Mouse (Mus musculus) 416B (cell line): ENCODE measurements around the gene Spata2l.
"Not testable (repeated sequence)": the region's sequence is repeated elsewhere in the genome, so short reads cannot be mapped to it uniquely, and the experiment has no call there.

ENCODE experiments used
- DNase-seq: peaks from one replicate; pipeline ENCODE4 v3.0.0; 2011; ENCODE audit warnings: low read depth

Gene Spata2l

DNA sequence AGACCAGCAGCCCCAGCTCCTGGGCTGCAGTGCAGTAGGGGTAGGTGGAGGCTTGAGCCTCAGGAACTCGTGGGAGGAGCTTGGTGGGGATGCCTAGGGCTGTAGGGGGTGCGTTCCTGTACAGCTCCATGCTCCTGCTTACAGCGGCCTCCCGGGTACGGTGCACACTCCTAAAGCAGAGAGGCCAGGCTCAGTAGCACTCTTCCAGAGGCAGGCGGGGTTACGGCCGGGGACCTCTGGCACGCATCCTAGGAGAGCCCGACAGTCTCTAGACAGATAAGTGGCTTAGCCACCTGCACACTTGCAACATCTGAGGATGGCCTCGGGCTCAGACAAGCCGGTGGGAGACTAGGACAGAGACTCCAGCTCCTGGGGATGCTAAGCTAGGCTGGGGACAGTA, 9.5 kb upstream of the Spata2l start:
- DNase-seq, result no peak

DNA sequence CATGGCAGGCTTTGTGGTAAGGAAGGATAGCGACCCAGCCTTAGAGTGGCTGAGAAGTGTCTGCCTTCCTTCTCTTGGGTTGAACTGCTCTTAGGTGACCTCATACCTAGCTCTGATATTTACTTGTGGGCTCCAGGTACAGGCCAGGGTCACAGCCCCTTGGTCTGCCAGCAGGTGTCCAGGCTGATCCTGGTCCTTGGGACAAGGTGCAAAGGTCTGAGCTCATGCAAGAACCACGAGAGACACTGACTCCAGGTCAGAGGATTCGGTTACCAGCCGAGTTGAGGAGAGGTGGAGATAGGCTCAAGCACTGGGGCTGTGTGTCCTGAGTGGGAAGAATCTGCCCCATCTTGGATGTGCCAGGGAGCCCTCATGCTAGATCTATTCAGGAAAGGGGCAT, 8.3 kb upstream of the Spata2l start:
- no peak for DNase-seq

DNA sequence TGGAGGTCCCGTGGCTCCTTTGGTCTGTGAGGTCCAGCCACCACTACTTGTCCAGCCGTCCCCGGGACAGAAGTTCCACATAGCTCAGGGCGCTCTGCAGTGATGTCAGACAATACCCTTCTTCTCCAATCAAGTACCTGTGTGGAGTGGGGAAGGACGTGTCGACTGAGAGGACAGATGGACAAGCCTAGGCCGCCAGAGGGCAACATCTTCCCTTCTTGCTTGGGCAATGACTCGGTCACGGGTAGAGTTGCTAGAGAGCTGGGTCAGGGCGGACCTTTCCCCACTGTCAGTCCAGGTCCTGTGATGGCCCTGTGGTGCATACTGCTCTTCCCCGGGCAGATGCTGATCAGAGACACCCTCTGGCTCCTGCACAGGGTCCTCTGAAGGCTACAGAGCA, 7.0 kb upstream of the Spata2l start:
- DNase-seq, result peak; percentile 23

DNA sequence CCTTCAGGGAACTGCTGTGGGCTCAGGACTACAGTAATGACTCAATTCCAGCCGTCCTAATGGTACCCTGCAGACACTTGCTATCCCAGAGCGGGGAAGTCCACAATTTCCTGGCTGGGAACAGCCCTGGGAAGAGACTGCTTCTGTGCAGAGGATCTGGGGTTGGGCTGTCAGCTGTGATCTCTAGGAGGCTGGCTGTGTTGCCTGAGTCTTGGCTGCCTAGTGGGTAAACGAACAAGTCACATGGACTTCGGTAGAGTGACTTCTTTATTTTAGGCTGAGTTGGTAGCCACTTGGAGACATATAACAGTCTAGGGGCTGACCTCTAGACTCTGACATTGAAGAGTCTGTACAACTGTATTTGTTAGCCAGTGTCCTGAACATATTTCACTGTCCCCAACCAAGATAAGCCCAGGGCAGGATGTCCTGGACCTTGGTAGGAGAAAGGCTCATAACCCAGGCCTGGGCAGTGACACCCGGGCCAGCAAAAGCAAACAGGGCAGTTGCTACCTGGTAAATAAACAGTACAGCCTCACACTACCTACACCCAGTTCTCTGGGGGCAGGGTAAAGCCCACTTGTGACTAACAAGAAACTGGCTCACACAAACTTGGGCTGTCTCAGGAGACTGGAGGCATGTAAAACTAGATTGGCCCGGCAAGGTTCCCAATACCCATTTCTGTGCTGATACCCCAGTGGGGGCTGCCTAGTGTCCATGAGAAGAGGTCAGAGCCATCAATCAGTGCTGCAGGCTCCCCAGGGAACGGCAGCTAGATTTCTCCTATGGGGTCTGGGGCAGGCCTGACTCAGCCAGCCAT, 6.3 kb upstream of the Spata2l start:
- no peak for DNase-seq

DNA sequence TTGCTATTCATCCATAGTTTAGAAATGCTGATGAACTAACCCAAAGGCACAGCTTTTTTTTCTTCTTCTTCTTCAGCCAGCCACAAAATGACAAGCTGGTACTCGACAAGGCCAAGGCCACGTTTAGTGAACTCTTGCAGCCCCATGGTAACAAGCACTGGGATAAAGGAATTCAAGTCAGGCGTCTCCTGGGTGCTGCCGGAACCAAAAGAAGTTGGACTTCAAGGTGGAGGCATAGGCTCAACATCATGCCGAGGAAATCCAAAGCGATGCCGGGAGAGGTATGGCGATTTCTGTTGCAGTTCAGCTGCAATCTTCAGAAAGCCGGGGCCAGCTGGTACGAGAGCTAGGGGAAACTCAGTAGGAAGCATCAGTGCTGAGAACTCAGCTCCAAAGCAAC, 3.4 kb upstream of the Spata2l start:
- DNase-seq, result no peak

DNA sequence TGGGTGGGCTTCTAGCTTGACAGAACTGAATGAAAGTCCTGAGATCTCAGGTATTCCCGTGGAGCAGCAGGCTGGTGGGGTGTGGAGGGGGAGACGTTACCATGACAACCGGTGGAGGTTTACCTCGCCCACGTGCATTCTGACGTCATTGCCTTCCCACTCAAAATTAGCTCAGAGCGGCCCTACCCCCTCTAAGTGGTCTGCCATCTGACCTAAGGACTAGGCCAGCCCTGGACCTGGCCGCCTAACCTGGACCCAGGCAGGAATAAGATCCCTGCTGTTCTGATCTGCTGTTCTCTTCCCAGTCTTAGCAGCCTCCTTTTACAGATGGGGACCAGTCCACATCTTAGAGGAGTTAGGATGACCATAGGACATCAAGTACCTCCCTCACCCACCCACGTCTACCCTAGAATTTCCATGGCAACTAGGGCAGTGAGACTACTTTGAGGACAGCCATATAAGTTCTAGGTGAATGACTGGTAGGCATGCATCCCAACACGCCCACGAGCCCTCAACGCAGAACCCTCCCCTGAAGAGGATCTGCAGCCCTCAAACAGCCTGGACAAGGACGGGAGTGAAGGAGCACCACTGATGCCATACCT, 1.0 kb downstream of the Spata2l start:
- DNase-seq, result no peak

DNA sequence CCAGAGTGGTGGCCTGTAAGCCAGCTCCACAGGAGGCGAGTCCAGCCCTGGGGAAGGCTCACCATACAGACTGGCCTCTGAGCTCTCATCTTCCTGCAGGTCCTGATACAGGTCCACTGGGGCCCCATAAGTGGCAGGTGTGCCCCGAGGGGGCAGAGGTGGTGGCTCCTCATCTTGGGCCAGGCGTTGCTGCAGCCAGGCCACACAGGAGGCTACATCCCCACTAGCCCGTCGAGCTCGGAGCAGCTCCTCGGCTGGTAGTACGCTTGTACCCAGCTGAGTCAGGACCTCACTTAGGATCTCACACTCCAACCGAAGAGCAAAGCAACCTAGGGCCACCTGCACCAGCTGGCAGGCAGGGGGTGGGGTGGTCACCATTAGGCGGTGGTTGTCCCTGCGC, 2.3 kb downstream of the Spata2l start:
- no peak for DNase-seq

DNA sequence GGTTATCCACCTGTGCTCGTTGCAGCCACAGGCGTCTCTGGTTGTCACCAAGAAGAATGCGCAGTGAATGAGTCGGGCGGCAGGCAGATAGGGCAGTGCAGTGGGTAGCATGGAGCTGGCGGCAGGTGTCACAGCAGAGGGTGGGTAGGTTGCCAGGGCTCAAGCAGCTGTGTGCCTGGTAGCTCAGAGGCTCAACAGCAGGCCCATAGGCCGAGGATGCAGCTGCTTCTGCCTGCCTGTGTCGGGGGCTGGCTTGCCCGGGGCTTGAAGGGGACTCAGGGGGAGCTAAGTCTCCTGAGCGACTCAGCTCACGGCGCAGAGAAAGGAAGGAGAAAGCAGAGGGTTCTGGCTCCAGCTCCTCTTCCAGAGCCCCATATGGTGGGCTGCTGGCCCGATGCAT, 2.7 kb downstream of the Spata2l start:
- no peak for DNase-seq

DNA sequence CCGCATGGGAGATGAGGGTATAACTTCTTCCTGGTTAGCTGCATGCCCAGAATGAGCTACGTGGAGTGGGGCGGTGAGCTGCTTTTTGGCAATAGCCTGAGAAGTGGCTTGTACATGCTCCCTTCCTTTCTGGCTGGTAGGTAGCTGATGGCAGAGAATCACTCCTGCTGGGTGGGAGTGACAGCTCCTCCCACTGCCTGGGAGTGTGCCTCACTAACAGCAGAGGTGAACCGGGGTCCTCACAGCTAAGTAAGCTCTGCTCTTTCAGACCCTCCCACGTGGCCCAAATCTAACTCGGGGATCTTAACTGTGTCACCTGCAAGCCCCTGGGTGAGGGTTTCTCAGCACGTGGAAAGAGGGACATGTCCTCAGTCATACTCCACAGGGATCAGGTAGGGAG, 3.5 kb downstream of the Spata2l start:
- no peak for DNase-seq

DNA sequence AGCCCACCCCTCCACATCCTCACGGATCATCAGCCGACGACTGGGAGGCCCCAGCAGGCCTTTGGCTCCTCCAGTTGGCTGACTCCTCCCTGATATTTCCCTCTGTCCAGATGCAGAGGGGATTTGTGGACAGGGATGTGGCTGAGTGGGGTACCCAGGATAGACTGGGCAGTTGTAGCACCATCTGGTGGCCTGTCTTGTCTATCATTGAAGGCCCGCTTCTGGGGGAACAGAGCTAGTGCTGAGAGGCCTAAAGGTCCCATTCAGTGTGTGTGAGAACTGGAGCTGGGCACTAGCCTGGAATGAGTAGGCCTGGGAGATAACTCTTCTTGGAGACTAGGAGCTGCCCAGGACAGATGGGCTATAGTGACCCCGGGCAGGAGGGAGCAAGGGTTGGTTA, 4.3 kb downstream of the Spata2l start:
- peak; percentile 33 for DNase-seq

DNA sequence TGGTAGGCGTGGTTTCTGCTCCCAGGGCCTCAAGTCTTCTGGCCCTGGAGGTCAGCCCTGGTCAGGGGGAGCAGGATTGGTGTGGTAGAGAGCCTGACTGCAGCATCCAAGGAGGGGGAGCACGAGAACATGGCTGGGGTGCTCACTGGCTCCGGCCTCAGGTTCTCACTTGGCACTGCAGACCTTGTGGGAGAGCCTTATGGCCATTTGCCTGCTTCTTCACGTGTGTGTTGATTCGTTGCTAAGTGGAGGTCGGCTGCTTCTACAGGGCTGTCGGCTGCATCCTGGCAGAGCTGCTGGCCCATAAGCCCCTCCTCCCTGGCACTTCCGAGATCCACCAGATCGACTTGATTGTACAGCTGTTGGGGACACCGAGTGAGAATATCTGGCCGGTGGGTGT, 5.7 kb downstream of the Spata2l start:
- not testable (repeated sequence) for DNase-seq

DNA sequence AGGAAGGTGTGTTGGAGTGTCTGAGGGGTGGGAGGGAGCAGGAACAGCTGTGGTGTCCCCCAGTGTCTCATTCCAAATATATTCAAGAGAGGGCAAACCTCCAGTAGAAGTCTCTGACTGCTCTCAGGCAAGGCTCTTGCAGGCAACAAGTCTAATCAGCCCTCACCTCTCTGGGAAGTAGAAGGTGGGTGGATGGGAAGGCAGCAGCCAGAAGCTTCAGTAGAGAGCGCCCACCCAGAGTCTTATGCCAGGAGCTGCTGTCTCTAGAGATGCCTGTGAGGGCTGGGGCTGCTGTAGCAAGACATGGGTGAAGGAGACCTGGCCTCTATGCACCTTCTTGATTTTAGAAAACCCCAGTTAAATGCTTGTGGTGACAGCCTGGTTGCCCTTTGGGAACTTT, 7.6 kb downstream of the Spata2l start:
- no peak for DNase-seq

DNA sequence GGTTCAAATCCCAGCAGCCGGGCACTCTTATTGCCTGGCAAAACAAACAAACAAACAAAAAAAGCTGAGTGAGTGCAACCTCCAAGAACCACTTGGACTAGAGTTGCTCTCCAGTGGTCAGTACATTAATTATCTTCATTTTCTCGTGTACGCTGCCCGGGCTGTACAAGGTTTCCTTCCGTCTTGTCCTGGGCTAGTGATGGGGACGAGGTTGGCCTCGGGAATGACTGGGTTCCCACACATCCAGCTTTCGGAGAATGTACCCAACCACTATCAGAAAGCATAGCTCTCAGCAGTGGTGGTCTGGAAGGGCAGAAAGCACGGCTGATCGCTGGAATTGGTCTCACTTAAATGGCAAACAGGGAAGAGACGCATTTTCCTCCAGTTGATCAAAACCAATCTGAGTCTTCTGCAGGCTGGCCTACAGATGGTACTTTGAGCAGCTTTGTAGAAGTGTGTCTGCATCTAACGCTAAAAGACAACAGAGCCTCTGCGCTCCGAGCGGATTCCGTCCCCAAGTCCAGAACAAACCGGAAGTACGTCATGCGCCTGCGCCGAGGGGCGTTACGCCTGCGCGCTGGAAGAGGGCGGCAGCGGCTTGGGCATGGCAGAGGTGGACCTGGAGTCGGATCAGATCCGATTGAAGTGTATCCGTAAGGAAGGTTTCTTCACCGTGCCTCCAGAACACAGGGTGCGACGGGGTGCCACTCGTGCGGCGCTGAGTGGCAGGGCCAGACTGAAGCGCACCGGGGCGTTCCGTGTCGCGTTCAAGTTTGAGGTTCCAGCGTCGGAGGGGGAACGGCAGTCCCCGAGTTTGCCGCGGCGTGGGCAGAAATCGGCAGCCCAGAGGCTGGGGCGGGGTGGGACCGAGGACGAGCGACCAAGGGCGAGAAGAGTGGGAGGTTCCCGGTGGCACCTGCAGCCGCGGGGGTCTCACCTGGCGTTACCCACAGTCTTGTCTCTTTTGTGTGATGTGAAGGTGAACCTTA, 11.5 kb downstream of the Spata2l start, which contains the start of gene Cdk10:
Gene Cdk10, plus strand, starts transcription at position 565 of the 989 bp plus-strand sequence.
- DNase-seq, result peak; percentile 93

DNA sequence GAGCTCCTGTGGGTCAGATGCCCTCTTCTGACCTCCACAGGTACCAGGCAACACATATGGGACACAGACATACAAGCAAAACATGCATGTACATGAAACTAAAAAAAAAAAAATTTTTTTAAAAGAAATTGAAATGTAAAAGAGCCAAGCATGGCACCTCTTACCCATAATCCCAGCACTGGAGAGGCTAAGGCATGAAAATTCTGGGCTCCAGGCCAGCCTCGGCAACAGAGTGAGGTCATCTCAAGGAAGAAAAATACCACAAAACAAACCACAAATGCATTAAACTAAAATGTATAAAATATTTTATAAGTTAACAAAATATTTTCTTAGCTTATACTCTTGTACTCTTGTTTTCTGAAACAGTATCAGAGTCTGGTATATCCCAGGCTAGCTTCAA, 15.1 kb downstream of the Spata2l start:
- peak; percentile 78 for DNase-seq

DNA sequence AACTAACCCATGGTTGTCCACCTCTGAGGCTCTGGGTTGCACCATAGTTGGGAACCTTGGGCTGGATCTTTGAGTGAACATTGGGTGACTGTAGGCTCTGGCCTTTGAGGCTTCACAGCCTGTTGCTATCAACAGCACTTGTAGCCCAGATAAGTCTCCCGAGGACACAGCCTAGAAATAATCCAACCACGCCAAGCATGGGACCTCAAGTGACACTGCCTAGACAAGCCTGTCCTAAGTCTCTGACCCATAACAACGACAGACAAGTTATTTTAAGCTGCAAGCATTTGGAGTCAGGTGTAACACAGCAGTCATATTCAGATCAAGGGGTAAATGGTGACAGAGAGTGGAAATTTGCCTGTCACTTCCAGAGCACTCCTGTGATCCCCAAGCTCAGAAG, 20.6 kb downstream of the Spata2l start:
- DNase-seq, result no peak

DNA sequence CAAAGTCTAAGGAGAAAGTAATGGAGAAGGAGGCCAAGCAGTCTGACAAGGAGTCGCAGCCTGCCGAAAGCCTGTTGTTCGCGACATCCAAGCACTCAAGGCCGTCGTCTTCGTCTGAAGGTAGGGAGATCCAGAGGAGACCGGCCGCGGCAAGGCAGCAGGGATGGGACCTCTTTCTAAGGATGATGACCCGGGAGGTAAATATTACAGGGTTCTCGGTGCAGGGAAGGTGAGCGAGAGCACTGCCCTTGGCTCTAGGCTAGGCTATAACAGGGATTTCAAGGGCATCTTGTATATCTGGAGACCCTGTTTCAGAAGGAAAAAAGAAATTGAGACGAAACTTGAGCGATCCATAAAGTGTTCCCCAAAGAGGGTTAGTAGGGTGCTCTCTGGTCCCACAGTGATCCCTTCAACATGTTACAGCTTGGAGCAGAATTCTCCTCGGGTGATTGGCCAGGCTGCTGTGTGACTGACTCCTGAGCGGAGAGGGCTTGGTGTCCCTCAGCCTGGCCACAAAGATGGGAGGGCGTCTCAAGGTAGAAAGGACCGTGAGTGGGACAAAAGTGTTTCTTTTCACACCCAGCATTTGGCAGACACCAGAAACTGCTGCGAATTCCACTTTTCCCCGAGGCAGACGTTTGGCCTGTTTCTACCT, 22.8 kb downstream of the Spata2l start:
- no peak for DNase-seq

DNA sequence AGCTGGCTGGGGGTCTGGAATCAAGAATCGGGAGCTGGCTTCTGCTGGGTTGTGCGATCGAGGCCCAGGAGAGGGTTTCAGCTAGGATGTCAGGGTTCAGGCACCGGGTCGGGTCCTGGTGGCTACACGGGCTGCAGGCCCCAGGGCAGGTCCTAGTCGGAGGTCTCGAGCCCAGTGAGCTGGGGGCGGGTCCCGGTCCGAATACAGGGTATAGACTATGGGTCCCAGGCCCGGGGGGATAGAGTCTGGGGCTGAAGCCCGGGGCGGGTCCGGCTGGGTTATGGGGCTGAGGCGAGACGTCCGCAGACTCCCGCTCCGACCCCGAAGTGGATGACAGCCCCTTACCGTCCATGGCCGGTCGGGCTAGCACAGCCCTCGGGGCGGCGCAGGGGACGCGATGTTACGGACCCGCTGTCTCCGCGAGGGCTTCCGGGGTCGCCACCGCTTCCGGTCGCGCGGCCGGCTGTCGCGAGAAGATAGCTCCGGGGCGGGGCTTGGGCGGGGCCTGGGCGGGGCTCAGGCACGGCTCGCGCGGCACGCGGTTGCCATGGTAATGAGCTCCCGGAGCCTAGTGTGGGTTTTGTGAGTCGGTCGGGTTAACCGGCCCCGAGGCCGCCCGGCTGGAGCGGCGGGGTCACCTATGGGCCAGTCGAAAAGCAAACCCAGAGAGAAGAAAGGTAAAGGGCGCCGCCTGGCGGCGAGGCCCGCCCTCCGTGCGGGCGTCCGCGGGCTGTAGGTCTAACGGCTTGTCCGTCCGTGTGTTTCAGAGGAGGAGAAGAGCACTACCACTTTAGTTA, 23.5 kb downstream of the Spata2l start, which contains the start of the genes Chmp1a and Spata33:
Gene Chmp1a, minus strand, starts transcription at position 443 of the 797 bp plus-strand sequence.
Gene Spata33, plus strand, starts transcription at position 512 of the 797 bp plus-strand sequence.
- peak; percentile 99 for DNase-seq

DNA sequence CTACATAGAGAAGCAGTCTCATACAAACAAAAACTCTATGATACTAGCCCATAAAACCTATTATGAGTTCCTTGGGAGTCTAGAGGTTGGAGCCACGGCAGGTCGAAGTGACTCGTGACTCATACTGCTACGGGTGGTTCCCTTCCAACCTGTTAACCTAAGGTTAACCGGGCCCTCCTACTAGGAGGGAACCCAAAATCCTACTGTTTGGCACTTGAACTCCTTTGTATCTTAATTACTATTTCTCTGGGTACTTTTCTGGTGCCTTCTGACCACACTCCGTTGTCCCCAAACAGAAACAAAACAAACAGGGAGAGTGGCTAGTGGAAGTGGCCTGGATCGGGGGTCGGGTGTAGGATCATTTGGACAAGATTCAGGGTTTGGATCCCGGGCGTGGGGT, 24.2 kb downstream of the Spata2l start:
- DNase-seq, result peak; percentile 54

DNA sequence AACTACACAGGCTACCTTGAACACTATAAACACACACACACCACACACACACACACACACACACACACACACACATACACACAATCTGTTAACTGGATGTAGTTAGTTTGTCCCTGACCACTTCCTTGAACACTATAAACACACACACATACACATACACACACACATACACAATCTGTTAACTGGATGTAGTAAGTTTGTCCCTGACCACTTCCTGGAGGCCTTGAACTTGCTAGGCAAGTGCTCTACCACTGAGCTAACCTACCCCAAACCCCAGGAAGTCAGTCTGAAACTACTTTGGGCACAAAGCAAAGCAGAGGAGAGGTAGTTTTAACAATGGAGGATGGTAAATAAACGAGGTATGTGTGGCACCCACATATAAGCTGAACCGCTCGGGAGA, 32.5 kb downstream of the Spata2l start:
- DNase-seq, result peak; percentile 95

DNA sequence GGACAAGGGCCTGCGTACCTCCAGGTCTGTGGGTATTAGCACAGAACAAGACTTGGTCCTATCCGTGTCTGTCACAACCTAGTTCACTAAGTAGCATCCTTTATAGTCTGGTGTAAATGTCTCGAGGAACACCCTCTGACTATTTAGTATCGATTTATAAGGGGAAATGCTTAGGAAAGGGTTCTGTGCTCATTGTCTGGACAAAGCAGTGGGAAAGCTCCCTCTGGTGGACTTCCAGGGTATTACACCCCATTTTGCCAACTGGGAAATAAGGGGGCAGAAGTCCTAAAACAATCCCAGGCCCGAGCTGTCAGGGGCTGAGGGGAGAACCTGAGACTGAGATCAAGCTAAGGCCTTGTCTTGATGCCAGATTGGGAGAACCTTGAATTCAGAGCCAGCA, 33.7 kb downstream of the Spata2l start:
- peak; percentile 79 for DNase-seq

DNA sequence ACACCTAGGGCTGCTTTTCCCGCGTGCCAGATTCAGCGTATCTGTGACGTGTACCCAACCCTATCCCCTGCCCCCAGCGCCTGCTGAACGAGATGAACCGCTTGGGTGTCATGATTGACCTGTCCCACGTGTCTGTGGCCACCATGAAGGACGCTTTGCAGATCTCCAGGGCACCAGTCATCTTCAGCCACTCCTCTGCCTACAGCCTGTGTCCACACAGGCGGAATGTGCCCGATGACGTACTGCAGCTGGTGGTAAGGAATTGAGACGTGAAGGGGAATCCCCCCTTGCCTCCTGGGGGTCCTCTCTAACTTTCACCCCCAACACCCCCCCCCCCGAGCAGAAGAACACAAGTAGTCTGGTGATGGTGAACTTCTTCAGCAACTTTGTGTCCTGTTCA, 36.2 kb downstream of the Spata2l start:
- no peak for DNase-seq
